Mouse (Mus musculus) intestine, embryonic 15.5 days (tissue): ENCODE measurements around the gene Ptpre. TPM values are rescaled to one million over a fixed set of nuclear protein-coding genes. Genes with fewer than 3 reads are reported as not detected.

Experiments
- microRNA counts: library from miRNA; unstranded; fragments of <30 nt; microRNA quantifications from one replicate; lab custom pipeline; 2016
- polyA plus RNA-seq: library from polyadenylated mRNA; unstranded; fragments of >200 nt; fragmentation: Nextera tagmentation; extraction: Ambion mirVana; gene quantifications from 2 replicates; pipeline ENCODE4 v1.2.1, GENCODE M21; 2015

Gene Ptpre
- polyA plus RNA-seq, 1 experiment from 2014 or later, result 2.6 TPM

MicroRNAs encoded within 50 kb of the gene (microRNA counts, 519-probe panel; counts per million panel counts)
- microRNA mmu-miR-1962 (lab: Ali Mortazavi, UCI), result 2,026 counts per million, percentile 46 among the panel's probes with 10 or more counts

Other genes starting within 250 kb of the Ptpre start
- not detected in 2 replicates for gene Foxi2, start 127.2 kb upstream of the Ptpre start, polyA plus RNA-seq
- 28.1 and 30.2 TPM in 2 replicates for gene Clrn3, start 8.8 kb upstream of the Ptpre start, polyA plus RNA-seq
- gene Mki67, start 178.9 kb downstream of the Ptpre start, polyA plus RNA-seq, result 37.6 and 38.1 TPM in 2 replicates